Mouse (Mus musculus): ENCODE data around the gene Casp3. TPM values are rescaled to one million over a fixed set of nuclear protein-coding genes. Genes with fewer than 3 reads are reported as not detected.

Gene Casp3
- polyA plus RNA-seq, 1 experiment from 2014 or later: 212 TPM

DNA sequence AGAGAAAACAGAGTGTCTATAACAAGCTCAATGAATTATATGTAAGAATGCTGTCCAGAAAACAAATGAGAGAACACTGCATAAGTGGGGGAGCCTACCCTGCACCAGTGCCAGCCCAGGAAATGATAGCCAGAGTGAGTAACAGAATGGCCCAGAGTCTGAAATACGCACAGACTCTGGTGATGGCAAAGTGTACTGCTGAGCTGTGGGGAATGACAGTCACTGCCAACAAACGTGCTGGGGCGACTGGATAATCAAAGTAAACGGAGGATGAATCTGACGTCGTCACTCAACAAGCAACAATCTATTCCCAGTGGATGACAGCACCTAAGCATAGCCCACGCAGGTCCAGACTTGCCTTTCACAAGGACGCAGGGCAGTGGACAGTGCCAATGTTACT lies 24.0 kb upstream of the Casp3 start:
- H3K4me1 ChIP-seq: no peaks in the 10 kb centered on the region
- H3K4me3 ChIP-seq (replicated peaks): no peak overlapping the region
- no peak overlapping the region for H3K9ac ChIP-seq (replicated peaks)
- ATAC-seq (ENCODE audit: low FRiP score): no peak
- no peaks in the 10 kb centered on the region for H3K27me3 ChIP-seq (replicated peaks)
- H3K36me3 ChIP-seq: no peaks in the 10 kb centered on the region
- H3K9me3 ChIP-seq (replicated peaks): no peaks in the 10 kb centered on the region
- WGBS: 82% methylated on average over 8 of the region's 8 CpGs
- no peak overlapping the region for H3K4me2 ChIP-seq
- H3K27ac ChIP-seq (replicated peaks): no peak overlapping the region

DNA sequence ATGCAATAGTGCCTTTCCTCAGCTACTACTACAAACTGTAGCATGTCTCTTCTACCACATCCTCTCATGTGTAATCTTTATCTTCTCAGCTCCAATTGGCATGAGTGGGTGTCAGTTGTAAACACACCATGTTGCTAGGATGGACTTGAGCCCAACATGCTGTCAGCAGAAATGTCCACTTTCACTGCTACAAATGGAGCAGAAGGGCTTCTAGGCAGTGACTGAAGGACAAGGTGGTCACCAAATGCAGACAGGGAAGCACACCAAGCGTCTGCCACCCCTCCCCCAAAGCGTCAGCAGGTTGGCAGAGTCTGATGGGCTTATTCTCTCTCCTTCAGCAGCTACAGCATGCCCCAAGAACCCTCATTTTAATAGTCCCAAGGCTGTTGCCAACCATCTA lies 23.3 kb upstream of the Casp3 start:
- H3K4me1 ChIP-seq: no peaks in the 10 kb centered on the region
- 76% methylated on average over 2 of the region's 2 CpGs for WGBS
- ATAC-seq (ENCODE audit: low FRiP score): no peak
- no peak overlapping the region for H3K9ac ChIP-seq (replicated peaks)
- H3K4me2 ChIP-seq: no peak overlapping the region
- no peaks in the 10 kb centered on the region for H3K9me3 ChIP-seq (replicated peaks)
- H3K4me3 ChIP-seq (replicated peaks): no peak overlapping the region
- H3K27ac ChIP-seq (replicated peaks): no peak overlapping the region
- H3K36me3 ChIP-seq: no peaks in the 10 kb centered on the region
- no peaks in the 10 kb centered on the region for H3K27me3 ChIP-seq (replicated peaks)

DNA sequence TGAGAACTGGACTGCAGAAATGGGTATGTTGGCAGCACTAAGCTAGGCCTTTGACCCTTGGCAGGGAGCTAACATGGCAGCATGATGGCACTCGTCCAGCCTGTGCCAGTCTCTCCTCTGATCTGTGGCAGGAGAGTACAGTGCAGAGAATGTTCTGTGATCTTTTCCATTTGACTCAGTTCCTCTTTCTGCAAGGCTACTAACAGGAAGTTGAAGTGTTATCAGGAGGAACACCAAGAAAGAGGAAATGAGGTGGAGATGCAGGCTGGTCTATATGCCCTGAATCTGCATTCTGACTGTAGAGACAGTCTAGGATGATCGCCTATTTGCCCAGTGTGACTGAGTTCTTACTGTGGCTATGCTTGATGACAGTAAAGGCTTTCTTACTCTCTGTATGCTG lies 21.5 kb upstream of the Casp3 start:
- H3K27me3 ChIP-seq (replicated peaks): no peaks in the 10 kb centered on the region
- no peaks in the 10 kb centered on the region for H3K36me3 ChIP-seq
- no peak for ATAC-seq (ENCODE audit: low FRiP score)
- H3K4me3 ChIP-seq (replicated peaks): no peak overlapping the region
- H3K9ac ChIP-seq (replicated peaks): no peak overlapping the region
- 98% methylated on average over 2 of the region's 2 CpGs for WGBS
- no peak overlapping the region for H3K27ac ChIP-seq (replicated peaks)
- no peak overlapping the region for H3K4me2 ChIP-seq
- H3K9me3 ChIP-seq (replicated peaks): no peaks in the 10 kb centered on the region
- no peaks in the 10 kb centered on the region for H3K4me1 ChIP-seq

DNA sequence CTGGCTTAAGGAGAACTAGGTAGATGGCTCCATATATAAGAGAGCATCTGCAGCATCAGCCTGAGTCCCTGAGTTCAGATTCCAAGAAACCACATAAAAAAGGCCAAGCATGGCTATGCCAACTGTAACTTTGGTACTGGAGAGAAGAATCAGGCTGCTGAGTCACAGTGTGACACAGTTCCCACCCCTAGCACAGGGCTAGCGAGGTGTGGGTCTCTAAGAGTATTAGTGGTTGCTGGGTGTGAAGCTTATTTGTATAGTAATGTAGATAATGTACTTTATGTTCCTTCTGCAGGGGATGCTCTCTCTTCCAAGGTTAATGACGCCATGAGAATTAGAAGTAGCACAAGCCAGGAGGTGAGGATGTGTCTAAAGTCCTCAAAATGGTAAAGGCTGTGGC lies 20.6 kb upstream of the Casp3 start:
- H3K9ac ChIP-seq (replicated peaks): no peak overlapping the region
- H3K27me3 ChIP-seq (replicated peaks): no peaks in the 10 kb centered on the region
- 81% methylated on average over 2 of the region's 2 CpGs for WGBS
- ATAC-seq (ENCODE audit: low FRiP score): no peak
- H3K4me2 ChIP-seq: no peak overlapping the region
- no peaks in the 10 kb centered on the region for H3K36me3 ChIP-seq
- no peaks in the 10 kb centered on the region for H3K9me3 ChIP-seq (replicated peaks)
- no peak overlapping the region for H3K4me3 ChIP-seq (replicated peaks)
- no peak overlapping the region for H3K27ac ChIP-seq (replicated peaks)
- H3K4me1 ChIP-seq: no peaks in the 10 kb centered on the region

DNA sequence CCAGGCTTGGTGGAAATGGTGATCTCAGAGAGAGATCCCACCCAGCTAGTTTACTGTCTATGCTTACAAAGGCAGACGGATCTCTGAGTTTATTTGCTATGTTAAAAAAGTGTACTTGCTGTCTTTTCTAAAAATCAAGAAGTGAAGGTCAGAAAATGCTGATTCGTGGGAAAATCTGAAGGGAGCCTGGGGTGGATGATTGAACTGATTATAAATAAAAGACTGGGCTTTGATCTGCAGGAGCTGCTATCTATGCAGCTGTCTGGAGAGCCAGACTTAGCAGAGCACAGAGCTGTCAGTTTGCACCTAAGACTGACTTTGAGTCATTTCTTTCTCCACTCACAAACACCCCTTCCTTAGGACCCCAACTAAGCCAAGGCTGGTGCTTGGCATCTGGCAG lies 19.7 kb upstream of the Casp3 start:
- Histone ChIP-seq H3K9me3 (replicated peaks) (no peaks in the 10 kb centered on the region), H3K27me3 (replicated peaks) (no peaks in the 10 kb centered on the region), H3K27ac (replicated peaks) (no peak overlapping the region), H3K4me3 (replicated peaks) (no peak overlapping the region), H3K36me3 (no peaks in the 10 kb centered on the region), H3K9ac (replicated peaks) (no peak overlapping the region), H3K4me1 (no peaks in the 10 kb centered on the region), H3K4me2 (no peak overlapping the region)
- no peak for ATAC-seq (ENCODE audit: low FRiP score)
- 84% methylated on average over 2 of the region's 2 CpGs for WGBS

DNA sequence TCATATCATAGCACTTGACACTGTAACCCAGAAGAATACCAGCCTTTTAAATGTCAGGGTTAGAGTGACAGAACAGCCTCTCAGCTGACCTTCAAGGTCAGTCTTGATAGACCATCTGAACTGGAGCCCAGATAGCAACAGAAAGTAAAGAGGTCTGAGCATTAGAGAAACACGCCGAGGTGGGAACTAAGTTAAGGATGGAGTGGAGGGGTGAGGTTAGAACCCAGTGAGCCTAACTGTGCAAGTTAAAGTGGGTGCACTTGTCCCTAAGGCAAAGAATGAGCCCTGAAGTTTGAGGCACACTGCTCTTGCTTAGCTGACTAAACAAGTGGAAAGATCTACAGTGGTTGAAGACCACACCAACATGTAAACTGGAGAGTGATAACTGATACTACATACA lies 19.0 kb upstream of the Casp3 start:
- WGBS: 96% methylated on average over 2 of the region's 2 CpGs
- no peak for ATAC-seq (ENCODE audit: low FRiP score)
- H3K36me3 ChIP-seq: no peaks in the 10 kb centered on the region

DNA sequence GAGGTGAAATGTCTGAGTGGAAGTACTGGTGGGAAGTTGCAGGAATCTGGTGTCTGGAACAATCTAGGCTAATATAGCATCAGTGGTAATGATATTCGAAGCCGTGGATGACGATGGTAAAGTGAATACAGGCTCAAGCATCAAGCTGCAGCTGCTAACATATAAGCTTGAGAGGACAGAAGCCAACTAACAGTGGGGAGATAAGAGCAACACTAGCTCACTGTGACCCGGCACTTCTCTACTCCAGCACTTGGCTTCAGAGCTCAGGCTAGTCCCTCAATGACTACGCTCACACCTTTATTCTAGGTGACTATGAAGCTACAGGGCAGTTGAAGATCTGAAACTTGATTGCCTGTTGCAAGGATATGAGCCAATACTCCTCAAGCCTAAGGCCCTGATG lies 18.3 kb upstream of the Casp3 start:
- no peaks in the 10 kb centered on the region for H3K27me3 ChIP-seq (replicated peaks)
- H3K36me3 ChIP-seq: no peaks in the 10 kb centered on the region
- no peak overlapping the region for H3K27ac ChIP-seq (replicated peaks)
- no peak overlapping the region for H3K9ac ChIP-seq (replicated peaks)
- WGBS: 95% methylated on average over 5 of the region's 5 CpGs
- H3K4me2 ChIP-seq: no peak overlapping the region
- no peak for ATAC-seq (ENCODE audit: low FRiP score)
- H3K4me3 ChIP-seq (replicated peaks): no peak overlapping the region
- H3K9me3 ChIP-seq (replicated peaks): no peaks in the 10 kb centered on the region
- H3K4me1 ChIP-seq: no peaks in the 10 kb centered on the region

More for the DNA sequence above, 19.0 kb upstream of the Casp3 start:
- Histone ChIP-seq H3K9ac (replicated peaks) (no peak overlapping the region), H3K27me3 (replicated peaks) (no peaks in the 10 kb centered on the region), H3K27ac (replicated peaks) (no peak overlapping the region), H3K9me3 (replicated peaks) (no peaks in the 10 kb centered on the region), H3K4me1 (no peaks in the 10 kb centered on the region), H3K4me2 (no peak overlapping the region), H3K4me3 (replicated peaks) (no peak overlapping the region)

DNA sequence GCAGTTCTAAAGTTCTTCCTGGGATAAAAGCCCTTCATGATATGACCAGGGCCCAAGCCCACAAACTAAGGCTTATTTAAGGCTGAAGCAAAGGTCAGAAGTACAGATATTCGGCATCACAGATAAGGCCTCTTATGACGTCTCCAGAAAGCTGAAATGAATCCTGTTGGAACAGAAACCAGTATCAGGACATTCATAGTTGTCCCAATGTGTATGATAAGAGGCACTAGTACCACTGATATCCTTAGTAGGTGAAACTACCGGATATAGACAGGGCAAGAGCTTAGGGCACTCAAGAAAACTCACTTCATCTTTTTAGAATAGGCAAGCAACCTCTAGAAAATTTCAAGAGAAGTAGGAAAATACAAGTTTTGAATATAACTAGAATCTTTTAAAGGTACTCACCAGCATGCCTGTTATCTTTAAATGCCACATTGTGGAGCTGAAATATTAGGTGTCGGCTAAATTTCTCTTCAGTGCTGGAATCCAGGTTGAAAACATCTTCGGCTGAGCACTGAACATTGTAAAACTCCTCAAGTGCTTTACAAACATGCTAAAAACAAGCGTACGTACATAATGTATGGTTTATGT lies 17.7 kb upstream of the Casp3 start:
- 92% methylated on average over 7 of the region's 7 CpGs for WGBS
- no peak for ATAC-seq (ENCODE audit: low FRiP score)
- H3K4me2 ChIP-seq: no peak overlapping the region
- no peak overlapping the region for H3K27ac ChIP-seq (replicated peaks)
- no peak overlapping the region for H3K4me3 ChIP-seq (replicated peaks)
- H3K9ac ChIP-seq (replicated peaks): no peak overlapping the region
- no peaks in the 10 kb centered on the region for H3K36me3 ChIP-seq
- no peaks in the 10 kb centered on the region for H3K4me1 ChIP-seq
- H3K9me3 ChIP-seq (replicated peaks): no peaks in the 10 kb centered on the region
- H3K27me3 ChIP-seq (replicated peaks): no peaks in the 10 kb centered on the region

DNA sequence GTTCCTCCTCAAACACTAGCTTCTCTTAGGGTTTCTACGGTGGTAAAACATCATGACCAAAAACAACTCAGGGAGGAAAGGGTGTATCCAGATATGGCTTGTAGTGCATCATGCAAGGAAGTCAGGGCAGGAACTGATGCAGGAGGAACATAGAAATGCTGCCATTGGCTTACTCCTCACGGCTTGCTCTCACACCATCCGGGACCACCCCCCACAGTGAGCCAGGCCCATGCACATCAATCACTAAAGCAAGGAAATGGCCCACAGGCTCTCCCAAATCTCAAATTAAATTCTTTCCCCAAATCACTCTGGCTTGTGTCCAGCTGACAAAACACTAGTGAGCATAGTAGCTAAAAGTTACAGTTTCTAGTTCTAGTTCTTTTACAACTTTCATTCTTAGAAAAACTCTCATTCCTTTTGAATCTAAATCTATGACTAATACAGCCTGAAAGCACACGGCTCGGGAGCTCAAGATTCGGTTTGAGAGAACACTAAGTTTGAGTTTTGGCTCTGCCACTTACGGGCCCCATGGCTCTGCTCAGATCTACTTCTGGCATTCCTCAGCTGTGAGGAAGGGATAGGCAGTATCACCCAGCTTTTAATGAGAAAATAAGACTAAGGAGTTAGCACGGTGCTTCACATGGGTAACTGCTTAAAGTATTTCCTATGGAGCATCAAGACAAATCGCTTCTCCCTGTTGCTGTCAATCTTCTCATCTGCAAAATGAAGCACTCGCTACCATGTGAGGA lies 16.0 kb upstream of the Casp3 start:
- Histone ChIP-seq H3K4me1 (no peaks in the 10 kb centered on the region), H3K36me3 (no peaks in the 10 kb centered on the region), H3K27me3 (replicated peaks) (no peaks in the 10 kb centered on the region), H3K4me2 (no peak overlapping the region), H3K27ac (replicated peaks) (no peak overlapping the region), H3K9ac (replicated peaks) (no peak overlapping the region), H3K4me3 (replicated peaks) (no peak overlapping the region), H3K9me3 (replicated peaks) (no peaks in the 10 kb centered on the region)
- no peak for ATAC-seq (ENCODE audit: low FRiP score)
- WGBS: 67% methylated on average over 10 of the region's 10 CpGs

DNA sequence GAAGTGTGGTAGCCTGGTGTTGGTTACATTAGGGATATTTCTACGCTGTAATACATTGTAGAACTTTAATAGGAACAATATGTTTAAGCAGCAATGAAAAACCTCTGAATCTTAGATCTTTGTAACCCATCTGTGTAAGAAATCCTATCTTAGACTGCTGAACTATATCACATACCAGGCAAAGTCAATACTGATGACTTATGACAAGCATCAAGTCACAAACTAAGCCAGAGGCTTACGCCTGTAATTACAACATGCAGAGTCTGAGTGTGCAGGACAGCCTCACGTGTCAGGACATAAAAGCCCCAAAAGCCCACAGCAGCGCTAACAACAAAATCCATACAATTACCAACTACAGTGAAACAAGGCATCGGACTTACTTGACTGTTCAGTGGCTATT lies 13.5 kb upstream of the Casp3 start:
- ATAC-seq (ENCODE audit: low FRiP score): no peak
- Histone ChIP-seq H3K27ac (replicated peaks) (no peak overlapping the region), H3K4me1 (no peaks in the 10 kb centered on the region), H3K4me2 (no peak overlapping the region), H3K4me3 (replicated peaks) (no peak overlapping the region), H3K9me3 (replicated peaks) (no peaks in the 10 kb centered on the region), H3K27me3 (replicated peaks) (no peaks in the 10 kb centered on the region), H3K9ac (replicated peaks) (no peak overlapping the region), H3K36me3 (no peaks in the 10 kb centered on the region)
- 90% methylated on average over 5 of the region's 5 CpGs for WGBS

DNA sequence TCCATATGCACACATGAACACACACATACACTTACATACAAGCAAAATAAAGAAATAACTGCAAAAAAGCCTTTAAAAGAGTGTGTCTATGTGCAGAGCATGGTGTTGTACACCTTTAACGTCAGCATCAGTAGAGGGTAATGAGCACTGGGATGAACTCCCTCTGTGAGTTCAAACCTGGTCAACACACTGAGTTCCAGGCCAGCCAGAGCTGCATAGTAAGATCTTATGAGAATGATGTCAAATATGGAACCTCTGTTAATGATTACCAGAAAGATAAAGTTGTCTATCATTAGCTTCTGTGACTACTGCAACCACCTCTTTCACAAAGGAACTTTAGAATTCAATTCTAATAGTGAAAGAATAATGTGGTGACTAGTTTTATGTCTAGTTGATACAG lies 10.2 kb upstream of the Casp3 start:
- H3K36me3 ChIP-seq: no peaks in the 10 kb centered on the region
- H3K4me3 ChIP-seq (replicated peaks): no peak overlapping the region
- ATAC-seq (ENCODE audit: low FRiP score): no peak
- no peaks in the 10 kb centered on the region for H3K9me3 ChIP-seq (replicated peaks)
- no peak overlapping the region for H3K9ac ChIP-seq (replicated peaks)
- H3K4me1 ChIP-seq: no peaks in the 10 kb centered on the region
- H3K27me3 ChIP-seq (replicated peaks): no peaks in the 10 kb centered on the region
- no peak overlapping the region for H3K27ac ChIP-seq (replicated peaks)
- H3K4me2 ChIP-seq: no peak overlapping the region
- 76% methylated on average over 1 of the region's 1 CpGs for WGBS

DNA sequence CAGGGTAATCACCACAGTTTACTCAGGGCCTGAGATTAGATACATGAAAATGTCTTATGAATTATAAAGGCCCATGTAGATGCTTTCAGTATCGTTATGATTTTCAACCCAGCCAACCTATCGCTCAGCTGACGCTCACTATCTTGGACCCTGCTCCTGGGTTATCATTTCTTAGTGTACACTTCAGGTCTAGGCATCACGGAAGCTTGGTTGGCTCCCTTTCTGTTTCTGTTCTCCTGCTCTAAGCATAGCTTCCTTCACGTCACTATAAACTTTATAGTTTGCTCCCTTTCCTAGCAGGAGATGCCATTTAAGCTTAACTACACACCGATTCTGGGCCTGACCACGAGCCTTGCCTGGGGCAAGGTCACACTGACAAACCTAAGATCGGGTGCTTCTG lies 5.5 kb upstream of the Casp3 start:
- 92% methylated on average over 8 of the region's 8 CpGs for WGBS
- ATAC-seq (ENCODE audit: low FRiP score): no peak
- Histone ChIP-seq H3K9me3 (replicated peaks) (no peaks in the 10 kb centered on the region), H3K9ac (replicated peaks) (no peak overlapping the region), H3K27me3 (replicated peaks) (no peaks in the 10 kb centered on the region), H3K27ac (replicated peaks) (no peak overlapping the region), H3K4me2 (no peak overlapping the region), H3K4me1 (peaks cover 9% of the 10 kb centered on the region), H3K36me3 (no peaks in the 10 kb centered on the region), H3K4me3 (replicated peaks) (no peak overlapping the region)
